Mouse (Mus musculus): Measurements from ENCODE around the gene Gm10283. TPM values are rescaled to one million over a fixed set of nuclear protein-coding genes. Genes with fewer than 3 reads are reported as not detected.
"Not testable (repeated sequence)": the region's sequence is repeated elsewhere in the genome, so short reads cannot be mapped to it uniquely, and the experiment has no call there.

Gene Gm10283
- not detected in 2 replicates for total RNA-seq (2014; fragmentation: Nextera tagmentation)
- not detected in 2 replicates for total RNA-seq (2017)

GRCm38 (mm10) chr8:60503098-60503497 lies at the start of gene Gm10283:
Gene Gm10283 (minus strand): TSS chr8:60503198.
- no peak for ATAC-seq (replicated peaks; ENCODE audit: low FRiP score, low TSS enrichment, poor library complexity, severe bottlenecking)

- no peak for ATAC-seq (replicated peaks; ENCODE audit: low FRiP score, low TSS enrichment, poor library complexity, severe bottlenecking)
These were observed 31.9 kb upstream of the Gm10283 start for GRCm38 (mm10) chr8:60534945-60535344.

- ATAC-seq (replicated peaks; ENCODE audit: low FRiP score, low TSS enrichment, poor library complexity, severe bottlenecking), result no peak
These were observed 15.3 kb upstream of the Gm10283 start for GRCm38 (mm10) chr8:60518286-60518685.

GRCm38 (mm10) chr8:60505653-60506521 lies 2.9 kb upstream of the Gm10283 start, which contains the start of gene Aadat:
Gene Aadat (plus strand): TSS chr8:60505932.
- peak; percentile 98 for ATAC-seq (replicated peaks; ENCODE audit: low FRiP score, low TSS enrichment, poor library complexity, severe bottlenecking)

GRCm38 (mm10) chr8:60495046-60495445 lies 8.0 kb downstream of the Gm10283 start:
- ATAC-seq (replicated peaks; ENCODE audit: low FRiP score, low TSS enrichment, poor library complexity, severe bottlenecking), result not testable (repeated sequence)

GRCm38 (mm10) chr8:60494606-60495005 lies 8.4 kb downstream of the Gm10283 start:
- ATAC-seq (replicated peaks; ENCODE audit: low FRiP score, low TSS enrichment, poor library complexity, severe bottlenecking), result no peak

GRCm38 (mm10) chr8:60492471-60492870 lies 10.5 kb downstream of the Gm10283 start:
- ATAC-seq (replicated peaks; ENCODE audit: low FRiP score, low TSS enrichment, poor library complexity, severe bottlenecking), result no peak

- ATAC-seq (replicated peaks; ENCODE audit: low FRiP score, low TSS enrichment, poor library complexity, severe bottlenecking), result no peak
These were observed 11.1 kb downstream of the Gm10283 start for GRCm38 (mm10) chr8:60491871-60492270.

DNA sequence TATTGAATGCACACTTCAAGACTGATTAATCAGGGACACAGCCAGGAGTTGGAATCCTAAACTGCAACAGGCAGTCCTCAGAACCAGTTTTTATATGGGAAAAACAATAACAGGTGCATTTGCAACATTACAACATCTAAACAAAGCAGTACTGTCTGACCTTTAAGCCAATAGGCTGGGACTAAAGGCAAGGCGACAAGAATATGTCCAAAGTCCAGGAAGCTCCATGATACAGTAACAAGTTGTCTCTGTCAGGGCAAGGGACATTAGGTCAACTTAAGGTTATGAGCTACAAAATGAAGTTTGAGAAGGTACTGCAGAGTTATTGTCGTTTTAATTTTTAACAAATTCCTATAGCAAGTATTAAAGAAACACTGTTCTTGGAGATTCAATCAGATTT lies 12.9 kb downstream of the Gm10283 start:
- no peak for ATAC-seq (replicated peaks; ENCODE audit: low FRiP score, low TSS enrichment, poor library complexity, severe bottlenecking)

DNA sequence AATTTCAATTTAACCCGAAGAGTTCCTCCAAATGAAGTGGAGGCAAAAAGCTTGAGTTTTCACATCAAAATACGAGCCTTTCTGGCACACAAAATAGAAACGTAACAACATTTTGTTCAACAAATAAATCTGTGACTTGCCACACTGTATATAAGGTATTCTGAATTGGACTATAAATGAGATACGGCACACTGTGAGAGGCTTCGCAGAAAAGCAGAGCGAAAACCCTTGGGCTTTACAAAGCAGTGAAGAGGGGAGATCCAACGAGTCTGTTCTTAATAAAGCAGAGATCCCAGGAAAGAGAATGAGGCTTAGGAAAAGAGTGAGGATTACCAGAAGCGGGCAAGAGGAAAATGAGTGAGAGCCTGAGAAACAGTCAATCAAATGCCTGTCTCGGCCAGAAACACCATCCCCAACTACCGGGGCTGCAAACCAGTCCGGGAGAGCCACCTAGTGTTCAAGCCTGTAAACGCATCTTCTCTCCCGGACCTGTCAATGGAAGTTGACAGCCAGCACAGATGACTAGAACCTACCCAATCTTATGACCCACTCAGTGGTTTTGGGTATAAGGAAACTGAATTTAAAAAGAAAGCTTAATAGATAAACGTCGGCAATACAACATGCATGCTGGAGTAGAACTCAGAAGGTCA lies 36.2 kb downstream of the Gm10283 start:
- peak; percentile 83; the same call in 1 of the 2 replicates for ATAC-seq (replicated peaks; ENCODE audit: low FRiP score, low TSS enrichment, poor library complexity, severe bottlenecking)

- no peak for ATAC-seq (replicated peaks; ENCODE audit: low FRiP score, low TSS enrichment, poor library complexity, severe bottlenecking)
These were observed 53.7 kb downstream of the Gm10283 start for GRCm38 (mm10) chr8:60449296-60449695.

GRCm38 (mm10) chr8:60444989-60445388 lies 58.0 kb downstream of the Gm10283 start:
- ATAC-seq (replicated peaks; ENCODE audit: low FRiP score, low TSS enrichment, poor library complexity, severe bottlenecking), result no peak

DNA sequence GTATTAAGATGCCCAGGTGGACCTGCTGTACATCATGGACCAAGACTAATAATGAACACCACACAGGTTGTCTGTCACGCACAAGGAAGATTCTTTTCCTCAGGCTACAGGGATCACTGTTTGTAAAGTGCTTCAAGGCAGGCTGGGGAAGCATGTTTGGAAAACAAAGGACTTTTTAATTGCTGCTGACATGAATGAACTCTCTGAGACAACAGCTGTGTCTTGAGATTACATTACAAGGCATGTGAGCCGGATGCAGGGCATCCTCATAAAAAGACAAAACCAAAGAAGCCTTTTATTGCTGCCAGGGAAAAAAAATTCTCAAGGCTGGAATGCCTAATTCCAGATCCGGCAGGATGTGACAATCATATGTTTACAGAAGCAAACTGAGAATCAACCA lies 64.4 kb downstream of the Gm10283 start:
- ATAC-seq (replicated peaks; ENCODE audit: low FRiP score, low TSS enrichment, poor library complexity, severe bottlenecking), result no peak

DNA sequence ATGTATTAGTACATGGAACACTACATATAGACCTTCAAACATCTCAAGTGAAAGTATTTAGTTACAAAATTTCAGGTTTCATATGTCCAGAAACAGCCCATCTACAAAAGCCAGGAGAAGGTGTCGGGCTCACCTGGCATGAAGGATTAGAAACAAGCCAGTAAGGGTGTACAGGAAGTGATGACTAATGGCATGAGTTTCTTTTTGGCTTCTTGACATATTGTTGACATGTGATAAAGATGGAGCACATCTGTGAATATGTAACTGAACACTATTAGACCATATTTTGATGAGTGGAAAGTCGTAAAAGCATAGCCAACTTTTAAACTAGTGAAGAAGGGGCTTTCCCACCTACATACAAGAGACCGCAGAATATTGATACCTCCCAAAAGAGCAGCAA lies 66.1 kb downstream of the Gm10283 start:
- ATAC-seq (replicated peaks; ENCODE audit: low FRiP score, low TSS enrichment, poor library complexity, severe bottlenecking), result no peak

DNA sequence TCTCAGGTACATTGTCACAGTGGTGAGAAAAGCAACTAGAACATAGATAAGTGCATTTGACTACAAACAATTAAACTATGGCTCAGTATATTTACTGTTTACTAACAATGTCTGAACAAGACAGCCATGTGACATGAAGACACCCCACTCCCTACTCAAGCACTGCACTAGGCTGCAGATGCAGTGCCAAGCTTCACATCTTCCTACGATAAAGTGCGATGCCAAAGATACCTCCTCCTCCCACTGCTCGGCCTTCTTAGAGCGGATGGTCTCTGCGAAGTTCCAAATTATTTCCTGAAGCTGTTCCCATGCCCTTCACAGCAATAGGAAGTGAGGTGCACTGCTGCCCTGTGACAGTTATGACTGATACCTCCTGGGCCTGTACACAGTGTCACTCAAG lies 70.3 kb downstream of the Gm10283 start:
- no peak for ATAC-seq (replicated peaks; ENCODE audit: low FRiP score, low TSS enrichment, poor library complexity, severe bottlenecking)

DNA sequence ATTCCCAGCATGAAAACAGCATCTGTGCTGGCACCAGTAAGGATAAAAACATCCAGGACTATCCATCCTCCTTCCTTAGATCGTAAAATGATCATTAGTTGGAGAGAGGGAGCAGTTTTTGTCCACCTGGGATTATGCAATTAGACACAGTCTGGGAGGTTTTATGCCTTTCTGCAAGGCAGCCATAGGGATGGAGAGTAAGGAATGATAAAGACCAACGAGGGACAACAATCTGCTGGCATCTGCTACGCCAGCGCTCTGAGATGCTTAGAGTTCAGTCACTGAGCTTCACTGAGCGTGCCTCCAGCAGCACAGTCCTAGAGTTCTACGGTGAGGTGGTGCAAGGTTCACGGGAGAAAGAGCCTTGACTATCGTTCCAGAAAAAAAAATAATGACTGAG lies 96.6 kb downstream of the Gm10283 start:
- ATAC-seq (replicated peaks; ENCODE audit: low FRiP score, low TSS enrichment, poor library complexity, severe bottlenecking), result no peak

DNA sequence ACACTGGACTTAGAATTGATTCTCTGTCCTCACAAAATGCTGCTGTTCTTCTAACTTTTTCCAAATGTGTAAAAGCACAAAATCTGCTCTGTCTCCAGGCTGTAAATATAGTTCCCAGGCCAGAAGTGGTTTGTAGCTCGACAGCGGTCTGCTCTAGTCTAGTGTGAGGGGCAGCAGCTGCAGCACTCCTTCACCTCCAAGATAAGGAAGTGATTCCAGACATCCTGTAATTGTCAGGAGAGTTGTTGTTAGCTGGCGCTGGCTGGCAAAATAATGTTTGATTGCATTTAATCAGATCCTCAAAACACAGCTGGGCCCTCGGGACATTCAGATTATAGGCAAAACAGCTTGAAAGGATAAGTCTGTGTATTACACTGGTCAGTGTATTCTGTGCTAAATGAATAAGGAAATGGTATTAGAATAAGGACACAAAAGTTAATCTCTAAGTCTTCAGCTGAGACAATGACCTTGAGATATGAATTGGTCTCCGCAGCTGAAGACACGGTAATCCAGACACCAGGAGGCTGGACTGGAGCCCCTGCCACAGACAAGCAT lies 97.9 kb downstream of the Gm10283 start:
- ATAC-seq (replicated peaks; ENCODE audit: low FRiP score, low TSS enrichment, poor library complexity, severe bottlenecking), result no peak

- ATAC-seq (replicated peaks; ENCODE audit: low FRiP score, low TSS enrichment, poor library complexity, severe bottlenecking), result no peak
These were observed 109.3 kb downstream of the Gm10283 start for GRCm38 (mm10) chr8:60393675-60394074.

GRCm38 (mm10) chr8:60386589-60386988 lies 116.4 kb downstream of the Gm10283 start:
- ATAC-seq (replicated peaks; ENCODE audit: low FRiP score, low TSS enrichment, poor library complexity, severe bottlenecking), result no peak
